Mouse (Mus musculus): ENCODE data around the gene Cd69.
A peak's percentile ranks its signal among the peaks of the same experiment; 100 is the strongest.

DNA sequence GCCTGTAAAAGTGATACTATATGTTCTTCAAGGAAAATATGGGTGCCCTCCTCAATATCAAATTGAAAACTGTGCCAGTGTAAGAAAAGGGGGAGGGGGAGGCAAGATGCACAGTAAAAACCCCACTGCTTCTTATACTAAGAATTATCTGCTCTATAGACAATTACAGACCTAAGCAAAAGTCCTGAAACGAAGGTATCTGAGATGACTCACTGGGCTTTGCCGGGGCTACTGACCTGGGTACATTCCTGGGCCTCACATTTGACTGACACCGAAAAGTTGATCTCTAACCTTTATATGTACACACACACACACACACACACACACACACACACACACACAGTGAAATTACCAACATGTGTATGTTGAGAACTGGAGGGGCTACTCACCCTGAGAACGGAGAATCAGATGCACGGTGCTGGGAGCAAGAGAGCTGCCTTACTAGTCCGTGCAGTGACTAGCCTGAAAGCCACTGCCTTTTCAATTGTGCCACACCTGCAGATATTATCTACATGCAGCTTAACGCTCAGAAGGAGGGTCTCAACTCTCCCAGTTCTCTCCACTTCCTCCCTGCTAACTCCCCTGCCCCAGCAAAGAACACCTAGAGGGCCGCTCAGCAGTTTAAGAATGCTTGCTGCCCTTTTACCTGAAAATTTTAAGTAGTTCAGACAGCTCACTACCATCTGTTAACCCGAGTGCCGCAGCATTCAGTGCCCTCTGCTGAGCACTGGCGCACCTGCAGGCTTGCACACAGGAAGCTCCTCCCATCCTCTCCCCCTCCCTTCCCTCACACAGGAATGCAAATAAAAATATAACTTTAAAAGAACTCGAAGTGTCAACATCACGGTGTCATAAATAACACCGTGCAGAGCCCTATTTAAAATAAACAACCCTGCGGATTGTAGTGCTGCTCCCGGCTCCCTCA lies 37.6 kb downstream of the Cd69 start:
- TF ChIP-seq TAL1 (IDR thresholded peaks at IDR 0.05; ENCODE audit: low read length) (no peak), GATA1 (IDR thresholded peaks at IDR 0.05; ENCODE audit: low read length) (peak; percentile 34; the same call in 1 of the 2 replicates)
